ENCODE assay signal across 8 mouse cellular contexts in the genomic region with DNA sequence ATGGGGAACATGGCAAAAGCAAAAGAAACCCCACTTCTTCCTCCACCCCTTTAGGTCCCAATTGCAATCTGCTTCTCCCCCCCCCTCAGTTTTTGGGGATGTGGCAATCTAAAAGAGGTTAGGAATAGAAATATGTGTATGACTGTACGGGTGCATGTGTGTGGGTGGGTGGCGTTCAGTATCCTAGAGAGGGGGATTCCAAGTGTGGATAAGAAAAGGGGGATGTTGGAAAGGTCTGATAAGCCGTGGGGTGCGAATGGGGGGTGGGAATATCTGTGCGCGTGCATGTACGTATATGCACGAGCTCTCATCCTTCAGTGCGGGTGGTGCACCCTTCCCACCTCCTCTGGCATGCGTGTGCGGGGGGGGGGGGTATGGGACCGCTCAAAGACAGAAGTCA. TPM values are rescaled to one million over a fixed set of nuclear protein-coding genes. Genes with fewer than 3 reads are reported as not detected.
DNase-seq lines count a peak whose midpoint lies in the region; ATAC-seq and TF ChIP-seq lines count a peak whose summit lies in the region.

No protein-coding gene starts in this region.

- H3K4me3 ChIP-seq in gastrocnemius, adult 2 months, result peak overlapping the region; percentile 75
- peak overlapping the region; percentile 21 for H3K4me3 ChIP-seq in C2C12 (ENCODE audit: insufficient read depth, poor library complexity, severe bottlenecking)
- peak overlapping the region; percentile 35 for H3K4me3 ChIP-seq in forebrain, embryonic 11.5 days (ENCODE audit: low read depth, low read length)
- peak overlapping the region; percentile 53 for H3K4me3 ChIP-seq in liver, embryonic 13.5 days (replicated peaks)
- peak overlapping the region; percentile 48 for H3K4me3 ChIP-seq in stomach, embryonic 16.5 days (replicated peaks; ENCODE audit: low read length)

- peak overlapping the region; percentile 91 for H3K4me2 ChIP-seq in forebrain, embryonic 11.5 days (ENCODE audit: low read depth, low read length, severe bottlenecking)
- peak overlapping the region; percentile 68 for H3K4me2 ChIP-seq in liver, embryonic 13.5 days
- H3K4me2 ChIP-seq in stomach, embryonic 16.5 days (ENCODE audit: low read depth, low read length), result peak overlapping the region; percentile 94

- peaks cover 7% of the 10 kb centered on the region for H3K79me2 ChIP-seq in C2C12 (ENCODE audit: control insufficient read depth, insufficient read depth)

- no peaks in the 10 kb centered on the region for H3K9me3 ChIP-seq in forebrain, embryonic 11.5 days (ENCODE audit: control insufficient read depth, low read length)
- no peaks in the 10 kb centered on the region for H3K9me3 ChIP-seq in liver, embryonic 13.5 days (replicated peaks)
- H3K9me3 ChIP-seq in stomach, embryonic 16.5 days (replicated peaks; ENCODE audit: control insufficient read depth, low read length), result no peaks in the 10 kb centered on the region

- no peak for DNase-seq in gastrocnemius, adult 2 months
- DNase-seq in gastrocnemius, postnatal 4 days (ENCODE audit: low spot score in 2 of 2), result no peak
- peak; percentile 57 for DNase-seq in forebrain, embryonic 11.5 days (ENCODE audit: low spot score)
- no peak for DNase-seq in liver, embryonic 13.5 days
- DNase-seq in layer of hippocampus, adult 9-10 months (ENCODE audit: low spot score), result no peak

- intact Hi-C loops in gastrocnemius, adult 2 months (cut with DNase I), result loop anchor here (5.0 kb wide), 1 partner anchor 50 kb away; no protein-coding TSS in a partner anchor

- 3% methylated on average over 10 of the region's 12 CpGs for WGBS in forebrain, embryonic 11.5 days
- 3% methylated on average over 9 of the region's 12 CpGs for WGBS in liver, embryonic 13.5 days (ENCODE audit: insufficient replicate concordance)
- WGBS in stomach, embryonic 16.5 days, result 8% methylated on average over 10 of the region's 12 CpGs

- no peak for ATAC-seq in forebrain, embryonic 11.5 days (replicated peaks; ENCODE audit: low FRiP score)
- no peak for ATAC-seq in liver, embryonic 13.5 days (ENCODE audit: low read depth)
- no peak for ATAC-seq in stomach, embryonic 16.5 days (ENCODE audit: insufficient read depth, low FRiP score)
- no peak for ATAC-seq in megakaryocyte-erythroid progenitor cell, adult 5-6 weeks (replicated peaks; ENCODE audit: low FRiP score, low TSS enrichment, poor library complexity, severe bottlenecking)

- H3K4me1 ChIP-seq in forebrain, embryonic 11.5 days (replicated peaks; ENCODE audit: control insufficient read depth, insufficient read depth, low read length), result peaks cover 25% of the 10 kb centered on the region
- peaks cover 62% of the 10 kb centered on the region for H3K4me1 ChIP-seq in liver, embryonic 13.5 days (replicated peaks)
- peaks cover 29% of the 10 kb centered on the region for H3K4me1 ChIP-seq in stomach, embryonic 16.5 days (ENCODE audit: control insufficient read depth, insufficient read depth, low read length)

- peak overlapping the region; percentile 67 for H3K9ac ChIP-seq in forebrain, embryonic 11.5 days (ENCODE audit: low read length)
- no peak overlapping the region for H3K9ac ChIP-seq in liver, embryonic 13.5 days
- H3K9ac ChIP-seq in stomach, embryonic 16.5 days (ENCODE audit: low read length), result peak overlapping the region; percentile 76

- H3K27me3 ChIP-seq in C2C12 (ENCODE audit: control insufficient read depth, insufficient read depth, insufficient read length), result no peaks in the 10 kb centered on the region
- peaks cover 21% of the 10 kb centered on the region for H3K27me3 ChIP-seq in forebrain, embryonic 11.5 days (ENCODE audit: control insufficient read depth, insufficient read depth, low read length)
- peaks cover 72% of the 10 kb centered on the region for H3K27me3 ChIP-seq in liver, embryonic 13.5 days
- peaks cover 6% of the 10 kb centered on the region; the same call in 1 of the 2 replicates for H3K27me3 ChIP-seq in stomach, embryonic 16.5 days (ENCODE audit: control insufficient read depth, insufficient read depth, low read length)

- peaks cover 2% of the 10 kb centered on the region for H3K79me3 ChIP-seq in C2C12 (ENCODE audit: low read depth)

- no peak for TF ChIP-seq CTCF in gastrocnemius, adult 2 months (IDR thresholded peaks at IDR 0.05)
- no peak for TF ChIP-seq CTCF in C2C12 (IDR thresholded peaks at IDR 0.05; ENCODE audit: control insufficient read depth, insufficient read depth, insufficient read length)

- peak overlapping the region; percentile 87 for H3K27ac ChIP-seq in gastrocnemius, adult 2 months
- H3K27ac ChIP-seq in forebrain, embryonic 11.5 days (ENCODE audit: low read depth, low read length), result no peak overlapping the region
- H3K27ac ChIP-seq in liver, embryonic 13.5 days, result no peak overlapping the region
- H3K27ac ChIP-seq in stomach, embryonic 16.5 days (ENCODE audit: low read length), result no peak overlapping the region

- H3ac ChIP-seq in C2C12 (ENCODE audit: control insufficient read depth, insufficient read length, low read depth), result no peak overlapping the region

- no peaks in the 10 kb centered on the region for H3K36me3 ChIP-seq in C2C12 (ENCODE audit: control insufficient read depth, insufficient read depth)
- no peaks in the 10 kb centered on the region for H3K36me3 ChIP-seq in forebrain, embryonic 11.5 days (ENCODE audit: control insufficient read depth, insufficient read depth, low read length)
- H3K36me3 ChIP-seq in liver, embryonic 13.5 days, result no peaks in the 10 kb centered on the region
- H3K36me3 ChIP-seq in stomach, embryonic 16.5 days (ENCODE audit: control insufficient read depth, insufficient read depth, low read length), result no peaks in the 10 kb centered on the region

TF ChIP-seq in C2C12, 6 proteins besides CTCF, POLR2A, EP300 and RAD21:
- TF ChIP-seq MAX (IDR thresholded peaks at IDR 0.05), result no peak
- no peak for TF ChIP-seq MYOG (IDR thresholded peaks at IDR 0.05; ENCODE audit: control insufficient read depth, extremely low read depth, insufficient read length)
- no peak for TF ChIP-seq USF1 (IDR thresholded peaks at IDR 0.05; ENCODE audit: low read depth)
- TF ChIP-seq FOSL1 (IDR thresholded peaks at IDR 0.05; ENCODE audit: insufficient read depth, low read length, poor library complexity, severe bottlenecking), result no peak
- TF ChIP-seq MYOD1 (IDR thresholded peaks at IDR 0.05; ENCODE audit: control insufficient read depth, insufficient read length, low read depth), result no peak
- TF ChIP-seq CEBPB (IDR thresholded peaks at IDR 0.05; ENCODE audit: low read depth), result no peak

RNA-seq across cellular contexts. Expression of a gene that starts 0.4 kb away (rescaled TPM):
- total RNA-seq in gastrocnemius, adult 2 months (2021), result under 1 TPM; 0.41 to 0.92 TPM
- 1 to 10 TPM; 1.9 TPM for total RNA-seq in gastrocnemius, postnatal 4 days (2021)
- polyA plus RNA-seq in C2C12 (2012; fragmentation: generic; extraction: Trizol), result 3.7 TPM
- polyA plus RNA-seq in forebrain, embryonic 11.5 days (2014; fragmentation: Nextera tagmentation; extraction: Ambion mirVana), result 1.9 and 2.4 TPM in 2 replicates
- polyA plus RNA-seq in liver, embryonic 13.5 days (2015; fragmentation: Nextera tagmentation; extraction: Ambion mirVana), result 0.12 and 0.14 TPM in 2 replicates
- polyA plus RNA-seq in stomach, embryonic 16.5 days (2015; fragmentation: Nextera tagmentation; extraction: Ambion mirVana), result 2.2 and 2.7 TPM in 2 replicates
- total RNA-seq in megakaryocyte-erythroid progenitor cell, adult 5-6 weeks (2014; fragmentation: Nextera tagmentation), result not detected in 2 replicates
- not detected in 2 replicates for total RNA-seq in megakaryocyte-erythroid progenitor cell, adult 5-6 weeks (2017)

RNA-seq across cellular contexts. Expression of a gene that starts 2.9 kb away (rescaled TPM):
- total RNA-seq in gastrocnemius, adult 2 months (2021), result 10 to 100 TPM; 44.5 to 48.3 TPM
- total RNA-seq in gastrocnemius, postnatal 4 days (2021), result 10 to 100 TPM; 32.4 to 34.2 TPM
- 6.2 TPM for polyA plus RNA-seq in C2C12 (2012; fragmentation: generic; extraction: Trizol)
- 22.0 and 28.4 TPM in 2 replicates for polyA plus RNA-seq in forebrain, embryonic 11.5 days (2014; fragmentation: Nextera tagmentation; extraction: Ambion mirVana)
- 13.0 and 13.5 TPM in 2 replicates for polyA plus RNA-seq in liver, embryonic 13.5 days (2015; fragmentation: Nextera tagmentation; extraction: Ambion mirVana)
- 26.4 and 29.8 TPM in 2 replicates for polyA plus RNA-seq in stomach, embryonic 16.5 days (2015; fragmentation: Nextera tagmentation; extraction: Ambion mirVana)
- total RNA-seq in megakaryocyte-erythroid progenitor cell, adult 5-6 weeks (2014; fragmentation: Nextera tagmentation), result 18.4 and 38.1 TPM in 2 replicates
- total RNA-seq in megakaryocyte-erythroid progenitor cell, adult 5-6 weeks (2017), result 56.0 and 72.8 TPM in 2 replicates

RNA-seq across cellular contexts. Expression of a gene that starts 4.1 kb away (rescaled TPM):
- 1 to 10 TPM; 4.9 to 8.4 TPM for total RNA-seq in gastrocnemius, adult 2 months (2021)
- total RNA-seq in gastrocnemius, postnatal 4 days (2021), result 10 to 100 TPM; 41.8 to 42.9 TPM
- polyA plus RNA-seq in C2C12 (2012; fragmentation: generic; extraction: Trizol), result 24.2 TPM
- polyA plus RNA-seq in forebrain, embryonic 11.5 days (2014; fragmentation: Nextera tagmentation; extraction: Ambion mirVana), result 5.5 TPM in 2 replicates
- 0.73 and 0.87 TPM in 2 replicates for polyA plus RNA-seq in liver, embryonic 13.5 days (2015; fragmentation: Nextera tagmentation; extraction: Ambion mirVana)
- 7.2 and 7.5 TPM in 2 replicates for polyA plus RNA-seq in stomach, embryonic 16.5 days (2015; fragmentation: Nextera tagmentation; extraction: Ambion mirVana)
- 0.25 and 0.72 TPM in 2 replicates for total RNA-seq in megakaryocyte-erythroid progenitor cell, adult 5-6 weeks (2014; fragmentation: Nextera tagmentation)
- total RNA-seq in megakaryocyte-erythroid progenitor cell, adult 5-6 weeks (2017), result 0.72 and 0.94 TPM in 2 replicates

RNA-seq across cellular contexts. Expression of a gene that starts 20.1 kb away (rescaled TPM):
- total RNA-seq in gastrocnemius, adult 2 months (2021), result 1 to 10 TPM in 1 of 2 experiments, not detected in 1; 1.1 TPM
- total RNA-seq in gastrocnemius, postnatal 4 days (2021), result 1 to 10 TPM; 1.5 TPM
- 0.20 TPM for polyA plus RNA-seq in C2C12 (2012; fragmentation: generic; extraction: Trizol)
- polyA plus RNA-seq in forebrain, embryonic 11.5 days (2014; fragmentation: Nextera tagmentation; extraction: Ambion mirVana), result 1.0 TPM in 1 of 2 replicates, not detected in the other
- 0.29 TPM in 1 of 2 replicates, not detected in the other for polyA plus RNA-seq in liver, embryonic 13.5 days (2015; fragmentation: Nextera tagmentation; extraction: Ambion mirVana)
- polyA plus RNA-seq in stomach, embryonic 16.5 days (2015; fragmentation: Nextera tagmentation; extraction: Ambion mirVana), result 0.89 and 1.1 TPM in 2 replicates
- not detected in 2 replicates for total RNA-seq in megakaryocyte-erythroid progenitor cell, adult 5-6 weeks (2014; fragmentation: Nextera tagmentation)
- not detected in 2 replicates for total RNA-seq in megakaryocyte-erythroid progenitor cell, adult 5-6 weeks (2017)

RNA-seq across cellular contexts. Expression of a gene that starts 32.9 kb away (rescaled TPM):
- total RNA-seq in gastrocnemius, adult 2 months (2021), result 10 to 100 TPM; 23.3 to 29.2 TPM
- 10 to 100 TPM; 67.3 to 77.2 TPM for total RNA-seq in gastrocnemius, postnatal 4 days (2021)
- 80.3 TPM for polyA plus RNA-seq in C2C12 (2012; fragmentation: generic; extraction: Trizol)
- 198 and 199 TPM in 2 replicates for polyA plus RNA-seq in forebrain, embryonic 11.5 days (2014; fragmentation: Nextera tagmentation; extraction: Ambion mirVana)
- polyA plus RNA-seq in liver, embryonic 13.5 days (2015; fragmentation: Nextera tagmentation; extraction: Ambion mirVana), result 78.8 and 87.7 TPM in 2 replicates
- 102 and 104 TPM in 2 replicates for polyA plus RNA-seq in stomach, embryonic 16.5 days (2015; fragmentation: Nextera tagmentation; extraction: Ambion mirVana)
- 174 and 189 TPM in 2 replicates for total RNA-seq in megakaryocyte-erythroid progenitor cell, adult 5-6 weeks (2014; fragmentation: Nextera tagmentation)
- total RNA-seq in megakaryocyte-erythroid progenitor cell, adult 5-6 weeks (2017), result 95.5 and 108 TPM in 2 replicates

Comparison
In these comparisons a context has a peak if more than half of its experiments do, and no peak if none do; other contexts are left out.
1. H3K4me3 ChIP-seq: peak in every context shown above with its lines; median percentile 75 in gastrocnemius, adult 2 months; 53 in liver, embryonic 13.5 days; 48 in stomach, embryonic 16.5 days; 35 in forebrain, embryonic 11.5 days; 21 in C2C12.